Mouse (Mus musculus): ENCODE measurements at regions not wholly inside any gene's neighbourhood (a gene's known extent, or its start where the extent isn't known, plus 50 kb on each side); places are given as distances from the start of the nearest gene placed in this dataset.

- TF ChIP-seq CTCF (IDR thresholded peaks at IDR 0.05; ENCODE audit: low read depth) = no peak
- TF ChIP-seq EP300 (IDR thresholded peaks at IDR 0.05; ENCODE audit: low read depth) = no peak
Measured at GRCm38 (mm10) chr5:91729868-91730267, 212.5 kb downstream of the Parm1 start.
